16 mouse cellular contexts compared by ENCODE assay signal in the genomic region with DNA sequence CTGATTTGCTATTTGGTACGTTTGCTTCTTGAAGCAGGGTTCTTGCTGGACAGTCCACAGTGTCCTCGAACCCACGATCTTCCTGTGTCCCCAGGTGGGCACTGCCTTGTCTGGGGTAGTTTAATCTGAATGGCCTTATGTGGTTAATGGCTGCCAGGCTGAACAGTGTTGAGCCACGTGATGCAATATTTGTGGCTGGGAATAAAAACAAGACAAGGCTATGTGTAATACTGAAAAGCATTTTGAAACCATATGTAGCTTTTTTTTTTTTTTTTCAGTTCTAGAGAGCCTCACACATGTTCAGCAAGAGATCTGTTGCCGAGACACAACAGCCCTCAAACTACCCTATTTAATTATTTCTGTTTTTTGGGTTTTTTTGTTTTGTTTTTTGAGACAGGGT. TPM values are rescaled to one million over a fixed set of nuclear protein-coding genes. Genes with fewer than 3 reads are reported as not detected.
DNase-seq lines count a peak whose midpoint lies in the region; ATAC-seq and TF ChIP-seq lines count a peak whose summit lies in the region.
"Had no signal": no experiment of that assay in that cellular context is flagged by ENCODE, and none has a peak within 500 bp of the region (broad histone marks: within the 10 kb centered on the region; RNA-seq: fewer than 3 reads in every experiment).

No protein-coding gene starts in this region.

- no peak overlapping the region for H3K4me3 ChIP-seq in lung, postnatal 0 days (ENCODE audit: low read depth, low read length)
- no peak overlapping the region for H3K4me3 ChIP-seq in lung, adult 2 months (replicated peaks; ENCODE audit: extremely low read depth, low read depth, low read length)
- H3K4me3 ChIP-seq in heart, embryonic 11.5 days (ENCODE audit: low read depth, low read length), result no peak overlapping the region
- H3K4me3 ChIP-seq: hindbrain, embryonic 10.5 days; left cerebral cortex, adult 2 months; limb, embryonic 15.5 days; liver, embryonic 15.5 days; midbrain, embryonic 12.5 days had no signal

- no peak for TF ChIP-seq EP300 in lung, postnatal 0 days (IDR thresholded peaks at IDR 0.05)

- peak; percentile 59 for ATAC-seq in lung, postnatal 0 days
- peak; percentile 81 for ATAC-seq in granulocyte monocyte progenitor cell, adult 5-6 weeks (replicated peaks; ENCODE audit: poor library complexity, severe bottlenecking)
- no peak for ATAC-seq in heart, embryonic 11.5 days (replicated peaks; ENCODE audit: insufficient number of reproducible peaks, low FRiP score, low TSS enrichment)
- ATAC-seq: activated CD4-positive, CD25-positive, alpha-beta regulatory T cell, adult 4 months had no signal

- H3K4me1 ChIP-seq in lung, postnatal 0 days (ENCODE audit: insufficient read depth, low read depth, low read length), result no peaks in the 10 kb centered on the region; the same call in 1 of the 2 replicates
- H3K4me1 ChIP-seq in lung, adult 2 months (ENCODE audit: control insufficient read depth, insufficient read depth, low read length), result no peaks in the 10 kb centered on the region
- H3K4me1 ChIP-seq in heart, embryonic 11.5 days (ENCODE audit: control insufficient read depth, insufficient read depth, low read length), result 0 out of 2 replicates have a peak, but pooled peaks cover 2% of the 10 kb centered on the region
- H3K4me1 ChIP-seq: hindbrain, embryonic 10.5 days; limb, embryonic 15.5 days; liver, embryonic 15.5 days; midbrain, embryonic 12.5 days had no signal

- H3K27me3 ChIP-seq in lung, postnatal 0 days (replicated peaks; ENCODE audit: insufficient read depth, low read length), result no peaks in the 10 kb centered on the region
- H3K27me3 ChIP-seq in heart, embryonic 11.5 days (ENCODE audit: control insufficient read depth, insufficient read depth, low read length), result no peaks in the 10 kb centered on the region
- H3K27me3 ChIP-seq: limb, embryonic 15.5 days; liver, embryonic 15.5 days; midbrain, embryonic 12.5 days had no signal

- DNase-seq in lung, postnatal 0 days (ENCODE audit: low spot score), result peak; percentile 59
- no peak for DNase-seq in lung, adult 2 months
- peak; percentile 12 for DNase-seq in Muller cell, postnatal 12 days (ENCODE audit: inconsistent ontology term)
- DNase-seq in ovary, adult 18-20 months (ENCODE audit: low spot score), result no peak
- no peak for DNase-seq in gastrocnemius, adult 8-10 months (ENCODE audit: low spot score in 2 of 2)

- H3K9me3 ChIP-seq in lung, postnatal 0 days (ENCODE audit: low read length), result no peaks in the 10 kb centered on the region
- H3K9me3 ChIP-seq in heart, embryonic 11.5 days (replicated peaks; ENCODE audit: control insufficient read depth, low read length), result peaks cover 2% of the 10 kb centered on the region; the same call in 1 of the 2 replicates
- H3K9me3 ChIP-seq: hindbrain, embryonic 10.5 days; limb, embryonic 15.5 days; liver, embryonic 15.5 days; midbrain, embryonic 12.5 days had no signal

- H3K27ac ChIP-seq in lung, postnatal 0 days (ENCODE audit: low read length), result no peak overlapping the region
- H3K27ac ChIP-seq in heart, embryonic 11.5 days (ENCODE audit: low read depth, low read length), result no peak overlapping the region
- H3K27ac ChIP-seq: hindbrain, embryonic 10.5 days; left cerebral cortex, adult 2 months; limb, embryonic 15.5 days; liver, embryonic 15.5 days; midbrain, embryonic 12.5 days had no signal

- H3K9ac ChIP-seq in lung, postnatal 0 days (replicated peaks; ENCODE audit: low read depth), result no peak overlapping the region
- H3K9ac ChIP-seq in heart, embryonic 11.5 days (ENCODE audit: low read depth, low read length), result no peak overlapping the region
- H3K9ac ChIP-seq: limb, embryonic 15.5 days; liver, embryonic 15.5 days; midbrain, embryonic 12.5 days had no signal

- TF ChIP-seq POLR2A in lung, adult 2 months (IDR thresholded peaks at IDR 0.05; ENCODE audit: borderline replicate concordance, extremely low read depth, low read depth, low read length), result no peak

- H3K36me3 ChIP-seq in lung, postnatal 0 days (ENCODE audit: insufficient read depth, low read length), result no peaks in the 10 kb centered on the region
- H3K36me3 ChIP-seq in heart, embryonic 11.5 days (ENCODE audit: control insufficient read depth, insufficient read depth, low read length), result no peaks in the 10 kb centered on the region
- H3K36me3 ChIP-seq: hindbrain, embryonic 10.5 days; limb, embryonic 15.5 days; liver, embryonic 15.5 days; midbrain, embryonic 12.5 days had no signal

- no peak overlapping the region for H3K4me2 ChIP-seq in lung, postnatal 0 days (replicated peaks; ENCODE audit: low read depth, low read length)
- no peak overlapping the region for H3K4me2 ChIP-seq in heart, embryonic 11.5 days
- H3K4me2 ChIP-seq: limb, embryonic 15.5 days; liver, embryonic 15.5 days; midbrain, embryonic 12.5 days had no signal

- no peak for TF ChIP-seq CTCF in lung, postnatal 0 days (IDR thresholded peaks at IDR 0.05)
- no peak for TF ChIP-seq CTCF in lung, adult 2 months (IDR thresholded peaks at IDR 0.05; ENCODE audit: insufficient read depth, low read length)

- 61% methylated on average over 5 of the region's 5 CpGs for WGBS in lung, postnatal 0 days
- WGBS in lung, adult 2 months, result 67% methylated on average over 5 of the region's 5 CpGs
- WGBS in heart, embryonic 11.5 days (ENCODE audit: insufficient replicate concordance), result 70% methylated on average over 5 of the region's 5 CpGs

RNA-seq across cellular contexts. Expression of a gene that starts 21.0 kb away (rescaled TPM):
- polyA plus RNA-seq in lung, postnatal 0 days (2015; fragmentation: Nextera tagmentation; extraction: Ambion mirVana), result 0.63 and 0.77 TPM in 2 replicates
- 0.20 and 0.25 TPM in 2 replicates for polyA plus RNA-seq in lung, adult 2 months (2012; rRNA removed)
- 0.96 TPM in 1 of 2 replicates, not detected in the other for total RNA-seq in granulocyte monocyte progenitor cell, adult 5-6 weeks (2014; fragmentation: Nextera tagmentation)
- total RNA-seq in granulocyte monocyte progenitor cell, adult 5-6 weeks (2017), result 0.26 TPM in 1 of 2 replicates, not detected in the other
- under 1 TPM in 2 of 4 experiments, not detected in 2; 0.31 to 0.34 TPM for total RNA-seq in gastrocnemius, adult 8-10 months (2022)
- polyA plus RNA-seq in heart, embryonic 11.5 days (2014; fragmentation: Nextera tagmentation; extraction: Ambion mirVana), result 0.42 TPM in 1 of 2 replicates, not detected in the other
- total RNA-seq: gastrocnemius, postnatal 4 days; heart, postnatal 10 days had no signal
- polyA plus RNA-seq: neural tube, embryonic 11.5 days had no signal

RNA-seq across cellular contexts. Expression of a gene that starts 21.8 kb away (rescaled TPM):
- 751 and 865 TPM in 2 replicates for polyA plus RNA-seq in lung, postnatal 0 days (2015; fragmentation: Nextera tagmentation; extraction: Ambion mirVana)
- polyA plus RNA-seq in lung, adult 2 months (2012; rRNA removed), result 705 and 874 TPM in 2 replicates
- total RNA-seq in granulocyte monocyte progenitor cell, adult 5-6 weeks (2014; fragmentation: Nextera tagmentation), result 126 and 139 TPM in 2 replicates
- 236 and 280 TPM in 2 replicates for total RNA-seq in granulocyte monocyte progenitor cell, adult 5-6 weeks (2017)
- 1,000 to 10,000 TPM; 1,167 to 1,677 (median 1,560) TPM for total RNA-seq in gastrocnemius, adult 8-10 months (2022)
- polyA plus RNA-seq in heart, embryonic 11.5 days (2014; fragmentation: Nextera tagmentation; extraction: Ambion mirVana), result 833 and 922 TPM in 2 replicates

RNA-seq across cellular contexts. Expression of a gene that starts 27.3 kb away (rescaled TPM):
- polyA plus RNA-seq in lung, postnatal 0 days (2015; fragmentation: Nextera tagmentation; extraction: Ambion mirVana), result 54.9 and 64.9 TPM in 2 replicates
- polyA plus RNA-seq in lung, adult 2 months (2012; rRNA removed), result 173 and 196 TPM in 2 replicates
- total RNA-seq in granulocyte monocyte progenitor cell, adult 5-6 weeks (2014; fragmentation: Nextera tagmentation), result 80.2 and 145 TPM in 2 replicates
- total RNA-seq in granulocyte monocyte progenitor cell, adult 5-6 weeks (2017), result 49.0 and 53.9 TPM in 2 replicates
- 10 to 100 TPM; 11.1 to 19.0 (median 13.3) TPM for total RNA-seq in gastrocnemius, adult 8-10 months (2022)
- polyA plus RNA-seq in heart, embryonic 11.5 days (2014; fragmentation: Nextera tagmentation; extraction: Ambion mirVana), result 57.1 and 67.0 TPM in 2 replicates

Comparison
In these comparisons a context has a peak if more than half of its experiments do, and no peak if none do; other contexts are left out.
1. DNase-seq: peak in lung, postnatal 0 days (single experiment) and Muller cell, postnatal 12 days (single experiment); none in lung, adult 2 months (single experiment), ovary, adult 18-20 months (single experiment) and gastrocnemius, adult 8-10 months (0 of 2).